Mouse (Mus musculus): ENCODE results near the gene Tomm70a. TPM values are rescaled to one million over a fixed set of nuclear protein-coding genes. Genes with fewer than 3 reads are reported as not detected.
"Not testable (repeated sequence)": the region's sequence is repeated elsewhere in the genome, so short reads cannot be mapped to it uniquely, and the experiment has no call there.

Gene Tomm70a
- total and polyA plus RNA-seq, 3 experiments = 97.4 to 162 (median 123) TPM

DNA sequence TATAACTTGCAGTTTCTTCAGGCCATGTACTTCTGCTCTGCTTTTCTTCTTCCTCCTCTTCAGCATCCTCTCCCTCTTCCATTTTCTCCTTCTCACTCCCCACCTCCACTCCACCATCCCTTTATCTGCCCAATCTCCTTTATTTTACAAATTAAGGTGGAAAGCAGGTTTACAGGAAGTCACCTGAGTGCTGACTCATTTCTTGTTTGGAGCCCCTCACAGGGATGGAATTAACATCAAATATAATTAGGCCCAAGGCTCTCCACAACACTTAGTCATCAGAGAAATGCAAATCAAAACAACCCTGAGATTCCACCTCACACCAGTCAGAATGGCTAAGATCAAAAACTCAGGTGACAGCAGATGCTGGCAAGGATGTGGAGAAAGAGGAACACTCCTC, 53.0 kb downstream of the Tomm70a start:
- H3K9ac ChIP-seq (ENCODE audit: control insufficient read depth, low read depth, low read length, poor library complexity, severe bottlenecking); H3K79me2 ChIP-seq (ENCODE audit: control insufficient read depth, insufficient read depth, low read length, poor library complexity); H3K27me3 ChIP-seq (ENCODE audit: control insufficient read depth in 1 of 2, insufficient read depth in 2 of 2, low read length in 2 of 2); H3K4me1 ChIP-seq (ENCODE audit: control insufficient read depth in 1 of 2, insufficient read depth in 2 of 2, low read length in 2 of 2); H3K36me3 ChIP-seq (ENCODE audit: control insufficient read depth in 1 of 2, insufficient read depth in 2 of 2, low read length in 2 of 2); H3K4me3 ChIP-seq (ENCODE audit: control insufficient read depth in 1 of 2, insufficient read depth in 1 of 2, low read depth in 2 of 2, low read length in 2 of 2); H3K9me3 ChIP-seq (replicated peaks; ENCODE audit: insufficient read depth, low read length); DNase-seq (ENCODE audit: low read depth, low spot score); H3K27ac ChIP-seq (ENCODE audit: control insufficient read depth, low read depth, low read length): not testable (repeated sequence)

DNA sequence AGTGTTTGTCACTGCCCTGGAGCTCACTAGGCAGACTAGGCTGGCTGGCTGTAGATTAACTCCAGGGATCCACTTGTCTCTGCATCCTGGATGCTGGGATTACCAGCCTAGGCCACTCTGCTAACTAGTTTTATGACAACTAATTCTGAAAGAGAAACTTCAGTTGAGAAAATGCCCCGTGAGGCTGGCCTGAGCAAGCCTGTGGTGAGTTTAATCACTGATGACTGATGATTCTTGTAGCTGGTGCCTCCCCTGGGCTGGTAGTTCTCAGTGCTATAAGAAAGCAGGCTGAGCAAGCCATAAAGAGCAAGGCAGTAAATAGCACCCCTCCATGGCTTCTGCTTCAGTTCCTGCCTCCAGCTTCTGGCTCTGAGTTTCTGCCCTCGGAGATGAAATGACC, 54.2 kb downstream of the Tomm70a start:
- no peaks in the 10 kb centered on the region for H3K9me3 ChIP-seq (replicated peaks; ENCODE audit: insufficient read depth, low read length)
- H3K36me3 ChIP-seq (ENCODE audit: control insufficient read depth in 1 of 2, insufficient read depth in 2 of 2, low read length in 2 of 2) = peaks cover 3 to 8% of the 10 kb centered on the region in 2 experiments
- H3K27ac ChIP-seq (ENCODE audit: control insufficient read depth, low read depth, low read length) = no peak overlapping the region
- no peak overlapping the region for H3K4me3 ChIP-seq (ENCODE audit: control insufficient read depth in 1 of 2, insufficient read depth in 1 of 2, low read depth in 2 of 2, low read length in 2 of 2)
- peaks cover 3 to 5% of the 10 kb centered on the region in 2 experiments; a peak in 3 of 4 replicates for H3K4me1 ChIP-seq (ENCODE audit: control insufficient read depth in 1 of 2, insufficient read depth in 2 of 2, low read length in 2 of 2)
- no peaks in the 10 kb centered on the region for H3K79me2 ChIP-seq (ENCODE audit: control insufficient read depth, insufficient read depth, low read length, poor library complexity)
- no peak for DNase-seq (ENCODE audit: low read depth, low spot score)
- no peak for TF ChIP-seq CHD1 (IDR thresholded peaks at IDR 0.05; ENCODE audit: low read depth, low read length)
- TF ChIP-seq MAZ (IDR thresholded peaks at IDR 0.05; ENCODE audit: low read depth, low read length) = no peak
- no peak for TF ChIP-seq MAX (IDR thresholded peaks at IDR 0.05; ENCODE audit: low read length)
- no peak for TF ChIP-seq RCOR1 (IDR thresholded peaks at IDR 0.05; ENCODE audit: low read depth, low read length)
- no peak for TF ChIP-seq HCFC1 (IDR thresholded peaks at IDR 0.05; ENCODE audit: low read depth, low read length)
- TF ChIP-seq GABPA (IDR thresholded peaks at IDR 0.05; ENCODE audit: low read depth, low read length) = no peak
- TF ChIP-seq MXI1 (IDR thresholded peaks at IDR 0.05; ENCODE audit: low read depth, low read length) = no peak
- TF ChIP-seq MYB (IDR thresholded peaks at IDR 0.05; ENCODE audit: low read depth, low read length) = no peak
- TF ChIP-seq ZC3H11A (IDR thresholded peaks at IDR 0.05; ENCODE audit: low read depth, low read length) = no peak
- TF ChIP-seq ZNF384 (IDR thresholded peaks at IDR 0.05; ENCODE audit: low read depth, low read length) = no peak
- TF ChIP-seq ELF1 (IDR thresholded peaks at IDR 0.05; ENCODE audit: low read depth, low read length) = no peak
- TF ChIP-seq MEF2A (IDR thresholded peaks at IDR 0.05; ENCODE audit: extremely low read depth, insufficient replicate concordance, low read depth, low read length, poor library complexity, severe bottlenecking) = no peak
- TF ChIP-seq MAFK (IDR thresholded peaks at IDR 0.05; ENCODE audit: borderline replicate concordance, low read depth, low read length) = no peak
- no peak for TF ChIP-seq BHLHE40 (IDR thresholded peaks at IDR 0.05; ENCODE audit: borderline replicate concordance, low read depth, low read length)
- TF ChIP-seq GATA1 (IDR thresholded peaks at IDR 0.05; ENCODE audit: low read depth, low read length) = no peak
- no peak for TF ChIP-seq POLR2AphosphoS2 (IDR thresholded peaks at IDR 0.05; ENCODE audit: low read length)
- TF ChIP-seq SMC3 (IDR thresholded peaks at IDR 0.05; ENCODE audit: low read depth, low read length) = no peak
- TF ChIP-seq TAL1 (IDR thresholded peaks at IDR 0.05; ENCODE audit: low read length) = no peak
- no peak for TF ChIP-seq USF2 (IDR thresholded peaks at IDR 0.05; ENCODE audit: borderline replicate concordance in 1 of 2, insufficient read depth in 1 of 2, low read depth in 1 of 2, low read length in 2 of 2)
- no peak for TF ChIP-seq E2F4 (IDR thresholded peaks at IDR 0.05; ENCODE audit: borderline replicate concordance, low read depth, low read length)
- no peaks in the 10 kb centered on the region for H3K27me3 ChIP-seq (ENCODE audit: control insufficient read depth in 1 of 2, insufficient read depth in 2 of 2, low read length in 2 of 2)
- no peak overlapping the region for H3K9ac ChIP-seq (ENCODE audit: control insufficient read depth, low read depth, low read length, poor library complexity, severe bottlenecking)
